Mouse (Mus musculus): ENCODE measurements around the gene Magea4.

Magea4 gene

DNA sequence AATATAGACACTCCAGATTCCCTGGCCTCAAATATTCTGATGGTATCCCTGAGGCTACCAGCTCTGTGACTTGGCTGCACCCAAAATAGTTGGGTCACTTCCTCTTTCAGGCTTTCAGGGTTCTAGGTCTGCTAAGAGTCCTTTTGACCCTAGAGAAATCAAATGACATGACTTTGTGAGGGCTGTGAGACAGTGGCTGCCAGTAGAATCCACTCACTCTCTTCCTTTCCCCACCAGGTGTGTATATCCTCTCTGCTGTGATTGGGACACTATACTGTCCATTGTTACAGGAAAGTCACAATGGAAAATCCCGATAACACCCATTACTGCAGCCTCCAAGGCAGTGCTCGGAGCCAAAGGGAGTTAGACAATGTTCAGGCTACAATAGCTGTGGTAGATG is at the start of gene Magea4:
Gene Magea4, plus strand, starts transcription at position 301 of the 400 bp plus-strand sequence.
- no peak for DNase-seq (ENCODE audit: low spot score)

- DNase-seq (ENCODE audit: low spot score): no peak
Measured at GRCm38 (mm10) chrX:72202944-72203554, 18.8 kb upstream of the Magea4 start.

DNA sequence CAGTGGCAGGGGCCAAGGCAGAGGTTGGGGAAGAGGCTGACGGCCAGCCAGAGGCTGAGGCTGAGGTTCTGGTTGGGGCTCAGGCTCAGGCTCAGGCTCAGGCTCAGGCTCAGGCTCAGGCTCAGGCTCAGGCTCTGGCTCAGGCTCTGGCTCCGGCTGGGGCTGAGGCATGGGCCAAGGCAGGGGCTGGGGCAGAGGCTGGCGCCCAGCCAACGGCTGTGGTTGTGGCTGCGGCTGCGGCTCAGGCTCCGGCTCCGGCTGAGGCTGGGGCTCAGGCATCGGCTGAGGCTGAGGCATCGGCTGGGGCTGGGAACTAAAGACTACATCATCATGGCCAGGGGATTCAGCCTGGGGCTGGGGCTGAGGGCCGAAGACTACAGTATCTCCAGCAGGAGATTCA is 48.8 kb downstream of the Magea4 start:
- DNase-seq (ENCODE audit: low spot score): no peak
